Mouse (Mus musculus) olfactory bulb, adult 2 months (tissue): ENCODE data around the gene Spata45.

Experiments used
- CTCF ChIP-seq: fragments of 200-500 bp; IDR thresholded peaks from 2 replicates; pipeline ENCODE4 v1.5.1; 2012; ENCODE audit warnings: low read depth, mild to moderate bottlenecking, low read length, moderate library complexity; ENCODE audit not compliant: insufficient read depth
- POLR2A ChIP-seq: fragments of 200-500 bp; IDR thresholded peaks from 2 replicates; pipeline ENCODE4 v1.6.1; 2012; ENCODE audit warnings: mild to moderate bottlenecking, low read depth, low read length, moderate library complexity; ENCODE audit not compliant: insufficient read depth

- TF ChIP-seq POLR2A (no peak), CTCF (no peak)
These were observed 37.0 kb downstream of the Spata45 start for GRCm38 (mm10) chr1:191073486-191073885.
